Mouse (Mus musculus) kidney, adult 11 months (tissue): ENCODE data around the gene Lsm6.

Experiments used
- DNase-seq: peaks from one replicate; pipeline ENCODE4 v3.0.0; 2022

The Lsm6 gene

DNA sequence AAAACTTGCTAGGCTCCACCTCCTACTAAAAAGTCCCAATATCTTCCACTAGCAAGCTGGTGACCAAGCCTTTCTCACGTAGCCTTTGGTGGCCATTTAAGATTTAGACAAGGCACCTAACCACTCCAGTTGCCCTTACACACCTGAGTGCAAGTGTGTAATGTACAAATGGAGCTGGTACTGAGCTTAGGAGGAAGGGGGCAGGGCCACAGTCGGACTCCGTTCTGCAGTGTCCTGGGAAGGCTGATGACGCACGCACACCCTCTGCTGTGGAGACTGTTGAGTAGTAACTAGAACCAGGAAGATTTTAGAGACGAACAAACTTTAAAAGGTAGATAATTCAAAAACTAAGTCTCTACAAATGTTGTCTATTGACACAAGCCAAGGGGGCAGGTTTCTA lies 19.7 kb downstream of the Lsm6 start:
- no peak for DNase-seq

DNA sequence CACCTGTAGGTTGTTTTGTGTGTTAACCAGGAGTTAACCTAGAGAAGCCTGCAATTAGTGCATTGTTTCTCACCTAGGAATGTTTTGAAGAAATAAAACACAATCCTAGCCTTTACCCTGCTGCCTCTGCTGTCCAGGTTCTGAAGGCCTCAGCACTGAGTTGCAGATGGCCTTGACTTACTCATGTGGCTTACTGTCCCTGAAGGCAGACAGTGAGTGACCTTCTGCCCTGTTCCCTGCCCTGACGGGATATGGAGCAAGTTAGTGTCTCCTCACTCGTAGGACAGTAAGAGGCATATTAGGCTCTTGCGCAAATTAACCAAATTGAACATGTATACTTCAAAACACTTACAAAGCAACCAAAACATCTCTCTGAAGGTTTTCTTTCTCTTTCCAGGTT lies 22.3 kb downstream of the Lsm6 start:
- no peak for DNase-seq

DNA sequence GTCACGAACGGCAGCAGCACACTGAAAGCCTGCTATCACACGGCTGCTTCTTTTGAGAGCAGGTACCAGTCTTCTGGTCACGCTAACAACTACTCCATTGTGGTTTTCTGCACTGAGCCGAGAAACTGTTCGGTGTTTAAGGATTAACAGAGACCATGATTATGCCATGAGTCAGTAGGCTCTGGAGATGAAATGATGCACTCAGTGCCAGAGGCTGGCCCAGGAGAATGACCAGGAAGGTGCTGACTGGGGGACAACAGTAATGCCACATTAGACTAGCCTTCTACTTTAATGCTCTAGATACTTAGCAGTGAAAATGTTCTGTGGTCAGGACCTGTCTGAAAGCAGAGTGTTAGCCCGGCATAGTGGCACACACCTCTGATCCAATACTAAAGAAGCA lies 23.0 kb downstream of the Lsm6 start:
- no peak for DNase-seq

DNA sequence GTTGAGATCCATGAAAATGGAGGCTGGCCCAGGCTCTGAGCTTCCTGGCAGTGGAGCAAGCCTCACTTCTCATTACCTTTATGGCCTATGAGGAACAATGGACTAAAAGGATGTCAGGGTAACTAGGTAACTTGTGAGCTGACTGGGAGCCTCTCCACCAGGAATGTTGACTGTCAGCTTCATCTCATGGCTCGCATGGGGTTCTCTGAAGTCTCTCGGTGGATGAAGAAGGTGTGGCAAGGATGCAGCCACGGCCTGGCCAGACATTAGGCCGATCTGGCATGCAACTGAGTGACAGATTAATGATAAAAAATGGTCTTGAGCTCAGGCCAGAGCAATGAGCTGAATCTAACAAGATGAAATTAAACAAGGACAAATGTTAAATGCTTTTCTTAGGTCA lies 27.7 kb downstream of the Lsm6 start:
- no peak for DNase-seq

DNA sequence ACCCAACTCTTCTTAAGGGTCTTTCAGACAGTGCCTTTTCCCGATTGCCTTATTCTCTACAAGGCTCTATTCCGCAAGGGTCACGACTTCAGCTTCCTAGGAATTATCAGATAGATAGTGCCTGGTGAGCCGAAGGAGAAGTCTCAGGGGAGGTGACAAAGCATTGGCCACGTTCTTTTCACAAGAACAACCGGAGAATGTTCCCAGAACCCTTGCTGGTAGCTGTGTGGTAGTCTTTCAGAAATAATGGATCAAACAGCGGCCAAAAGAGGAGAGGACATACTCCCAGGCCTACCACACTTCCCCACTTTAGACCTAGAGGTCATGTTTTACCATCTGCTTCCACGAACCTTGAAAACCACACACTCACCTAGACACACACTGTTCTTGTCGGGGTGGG lies 44.1 kb downstream of the Lsm6 start:
- no peak for DNase-seq

DNA sequence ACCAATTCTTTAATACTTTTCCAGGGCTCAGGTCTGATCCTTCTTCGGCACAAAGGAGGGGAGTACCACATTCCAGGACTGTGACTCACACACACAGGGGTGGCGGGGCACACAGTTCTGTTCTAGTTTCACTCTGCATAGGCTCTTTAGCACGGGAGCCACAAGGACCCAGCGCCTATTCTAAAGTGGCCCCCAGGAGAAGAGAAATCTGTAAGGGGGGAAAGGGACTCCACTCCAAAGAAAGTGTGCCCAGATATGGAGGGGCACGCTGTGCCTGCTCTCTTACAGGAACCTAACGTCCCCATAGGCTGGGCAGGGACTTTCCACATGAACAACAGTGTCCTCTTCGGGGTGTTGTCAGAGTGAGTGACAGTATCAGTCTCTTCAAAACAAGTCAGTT lies 49.7 kb downstream of the Lsm6 start:
- DNase-seq: no peak

DNA sequence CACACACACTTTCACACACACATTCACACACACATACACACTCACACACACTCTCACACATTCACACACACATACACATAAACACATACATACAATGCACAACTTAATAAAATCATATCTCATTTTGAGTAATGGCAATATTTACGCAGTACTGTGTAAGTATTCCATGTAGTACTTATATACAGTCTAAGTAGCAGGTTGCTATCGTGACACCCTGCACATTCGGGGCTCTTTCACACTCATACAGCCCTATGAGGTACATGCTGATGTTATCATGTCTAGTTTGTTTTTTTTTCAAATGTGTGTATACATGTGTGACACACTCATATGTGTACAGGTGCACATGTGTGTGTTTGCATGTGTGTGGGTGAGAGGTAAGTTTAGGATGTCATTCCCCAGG lies 50.4 kb downstream of the Lsm6 start:
- no peak for DNase-seq

DNA sequence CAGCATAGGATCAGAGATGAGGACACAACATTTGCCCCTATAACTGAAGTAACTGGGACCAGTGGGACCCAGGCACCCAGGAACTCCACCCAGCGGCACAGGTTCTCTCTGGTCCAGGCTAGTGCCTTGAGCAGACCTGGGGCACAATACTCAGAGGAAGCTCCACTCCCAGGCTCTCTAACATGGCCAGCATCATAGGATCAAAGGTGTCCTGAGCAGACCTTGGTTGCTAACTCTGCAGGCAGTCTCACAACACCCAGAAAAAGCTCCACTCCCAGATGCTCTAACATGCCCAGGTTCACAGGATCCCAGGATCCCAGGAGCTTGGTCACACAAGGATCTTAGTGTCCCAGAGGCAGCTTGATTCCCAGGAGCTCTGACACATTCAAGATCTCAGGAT lies 55.4 kb downstream of the Lsm6 start:
- DNase-seq: no peak

DNA sequence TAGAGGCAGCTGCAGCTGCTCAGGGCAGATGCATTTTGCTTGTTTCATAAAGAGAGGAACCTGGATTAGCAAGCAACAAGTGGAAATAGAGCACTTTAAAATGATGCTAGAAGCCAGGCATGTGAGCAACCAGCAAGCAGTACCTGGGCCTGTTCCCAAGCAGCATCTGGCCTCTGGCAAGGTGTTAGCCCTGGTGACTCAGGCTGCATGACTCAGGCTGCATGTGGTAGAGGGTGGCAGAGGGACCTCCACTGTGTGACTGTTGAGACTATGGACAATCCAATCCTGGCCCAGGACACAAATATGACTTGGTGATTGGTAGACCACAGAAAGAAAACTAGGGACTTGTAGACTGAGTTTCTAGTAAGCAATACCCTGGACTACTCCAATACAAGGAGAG lies 56.0 kb downstream of the Lsm6 start:
- no peak for DNase-seq

DNA sequence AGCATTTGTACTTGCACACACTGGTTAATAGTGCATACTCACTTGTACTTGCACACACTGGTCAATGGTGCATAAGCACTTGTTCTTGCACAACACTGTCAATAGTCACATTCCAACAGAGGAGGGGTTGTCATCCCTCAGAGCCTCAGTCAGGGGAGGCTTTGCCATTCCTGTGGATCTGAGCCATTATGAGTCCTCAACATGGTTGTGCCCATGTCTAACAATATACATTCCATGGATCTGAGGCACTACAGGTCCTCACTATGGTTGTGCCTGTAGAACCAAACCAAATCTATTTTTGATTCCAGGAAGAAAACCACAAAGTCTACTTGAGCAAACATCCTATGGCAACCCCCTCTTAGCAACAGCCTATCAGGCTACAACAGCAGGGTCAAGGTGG lies 61.8 kb downstream of the Lsm6 start:
- no peak for DNase-seq

DNA sequence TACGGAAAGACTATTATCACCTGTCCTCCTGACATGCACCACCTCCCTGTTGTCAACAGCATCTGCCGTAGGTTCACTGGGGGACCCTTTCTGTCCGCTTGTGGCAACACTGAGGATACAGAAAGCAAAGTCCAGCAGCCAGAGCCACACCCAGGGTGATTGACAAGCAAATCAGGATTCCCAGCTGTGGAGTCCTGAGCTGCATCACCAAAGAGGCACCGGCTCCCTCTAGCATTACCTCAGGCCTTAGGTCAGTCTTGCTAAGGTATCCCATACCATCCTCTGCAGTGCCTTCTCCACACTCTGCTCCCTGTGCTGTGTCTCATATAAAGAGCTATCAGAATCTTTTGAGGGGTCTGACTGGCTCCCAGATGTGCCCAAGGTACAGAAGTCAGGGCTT lies 66.0 kb downstream of the Lsm6 start:
- DNase-seq: no peak
